21 mouse cellular contexts compared by ENCODE assay signal in the genomic region with DNA sequence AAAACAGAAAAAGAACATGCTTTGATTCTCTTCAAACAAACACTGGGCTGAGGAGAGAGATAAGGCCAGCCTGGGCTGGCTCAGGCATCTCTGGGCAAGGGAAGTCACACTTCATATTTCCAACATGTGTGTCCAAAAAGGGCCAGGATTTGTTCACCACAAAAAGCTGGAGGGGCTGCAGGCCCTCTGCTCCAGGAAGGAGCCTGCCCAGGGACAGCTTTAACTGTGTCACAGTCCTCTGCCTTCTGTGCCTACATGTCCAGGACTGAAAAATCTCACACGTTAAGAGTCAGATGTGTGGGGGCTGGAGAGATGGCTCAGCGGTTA. TPM values are rescaled to one million over a fixed set of nuclear protein-coding genes. Genes with fewer than 3 reads are reported as not detected.
"Had no signal": no experiment of that assay in that cellular context is flagged by ENCODE, and none has a peak within 500 bp of the region (broad histone marks: within the 10 kb centered on the region; RNA-seq: fewer than 3 reads in every experiment).

No protein-coding gene starts in this region.

- DNase-seq: gastrocnemius, adult 2 months; gastrocnemius, postnatal 10 days; gastrocnemius, postnatal 25 days; heart, postnatal 4 days; kidney, adult 18-20 months; kidney, adult 8-10 months; kidney, postnatal 10 days; kidney, postnatal 4 days; left cerebral cortex, postnatal 4 days had no signal

- H3K36me3 ChIP-seq: hindbrain, embryonic 10.5 days; hindbrain, embryonic 12.5 days; intestine, embryonic 15.5 days; limb, embryonic 13.5 days had no signal

- H3K27me3 ChIP-seq: hindbrain, embryonic 12.5 days; limb, embryonic 13.5 days had no signal

- H3K4me1 ChIP-seq: hindbrain, embryonic 10.5 days; hindbrain, embryonic 12.5 days; intestine, embryonic 15.5 days; limb, embryonic 13.5 days had no signal

- H3K27ac ChIP-seq: gastrocnemius, adult 2 months; hindbrain, embryonic 10.5 days; hindbrain, embryonic 12.5 days; hindbrain, embryonic 14.5 days; intestine, embryonic 15.5 days; layer of hippocampus, adult 2 months; limb, embryonic 13.5 days had no signal

- ATAC-seq: forebrain, embryonic 16.5 days; hindbrain, embryonic 16.5 days; inflammation-experienced regulatory T-cells, adult 6 months; intestine, postnatal 0 days had no signal

- H3K9me3 ChIP-seq: hindbrain, embryonic 10.5 days; hindbrain, embryonic 12.5 days; intestine, embryonic 15.5 days; limb, embryonic 13.5 days had no signal

- H3K4me2 ChIP-seq: heart, embryonic 11.5 days; hindbrain, embryonic 12.5 days; hindbrain, embryonic 14.5 days; intestine, embryonic 15.5 days; limb, embryonic 13.5 days had no signal

- H3K4me3 ChIP-seq: gastrocnemius, adult 2 months; hindbrain, embryonic 10.5 days; hindbrain, embryonic 12.5 days; intestine, embryonic 15.5 days; layer of hippocampus, adult 2 months; limb, embryonic 13.5 days had no signal

- H3K9ac ChIP-seq: hindbrain, embryonic 12.5 days; hindbrain, embryonic 14.5 days; intestine, embryonic 15.5 days; limb, embryonic 13.5 days had no signal

RNA-seq across cellular contexts. Expression of a gene that starts 42.3 kb away (rescaled TPM):
- total RNA-seq: granulocyte monocyte progenitor cell, adult 5-6 weeks had no signal
- polyA plus RNA-seq: inflammation-experienced regulatory T-cells, adult 6 months had no signal
